Mouse (Mus musculus) liver, embryonic 11.5 days (tissue): ENCODE measurements around the gene Dzip1l. TPM values are rescaled to one million over a fixed set of nuclear protein-coding genes. Genes with fewer than 3 reads are reported as not detected.
"Not testable (repeated sequence)": the region's sequence is repeated elsewhere in the genome, so short reads cannot be mapped to it uniquely, and the experiment has no call there.

Experiments used
- ATAC-seq: fragments of 200-750 bp; cut with Nextera tagmentation; replicated peaks from 2 replicates; pipeline ENCODE4 v1.8.0; 2017; ENCODE audit warnings: moderate number of reproducible peaks, mild to moderate bottlenecking, moderate TSS enrichment, moderate library complexity; ENCODE audit not compliant: low FRiP score
- DNase-seq: peaks from one replicate; pipeline ENCODE4 v3.0.0-alpha.2; 2017; ENCODE audit warnings: low spot score
- H3K27ac ChIP-seq: fragments of 300-500 bp; sonication (generic); 2 replicates; pipeline ENCODE4 v1.5.1; 2014; ENCODE audit warnings: mild to moderate bottlenecking, low read depth, low read length, control low read depth
- H3K27me3 ChIP-seq: fragments of 300-500 bp; sonication (generic); replicated peaks from 2 replicates; pipeline ENCODE4 v1.6.1; 2014; ENCODE audit warnings: low read length, mixed read lengths; ENCODE audit not compliant: control insufficient read depth, insufficient read depth
- H3K36me3 ChIP-seq: fragments of 300-500 bp; sonication (generic); 2 replicates; pipeline ENCODE4 v1.6.1; 2014; ENCODE audit warnings: mild to moderate bottlenecking, low read length, moderate library complexity, mixed read lengths; ENCODE audit not compliant: control insufficient read depth, insufficient read depth
- H3K4me1 ChIP-seq: fragments of 300-500 bp; sonication (generic); replicated peaks from 2 replicates; pipeline ENCODE4 v1.6.1; 2014; ENCODE audit warnings: low read length, mixed read lengths; ENCODE audit not compliant: control insufficient read depth, insufficient read depth
- H3K4me2 ChIP-seq: fragments of 300-500 bp; sonication (generic); 2 replicates; pipeline ENCODE4 v1.6.1; 2014; ENCODE audit warnings: mild to moderate bottlenecking, control low read depth, moderate library complexity
- H3K4me3 ChIP-seq: fragments of 300-500 bp; sonication (generic); 2 replicates; pipeline ENCODE4 v1.5.1; 2014; ENCODE audit warnings: low read depth, low read length, control low read depth
- H3K9ac ChIP-seq: fragments of 300-500 bp; sonication (generic); 2 replicates; pipeline ENCODE4 v1.6.1; 2014; ENCODE audit warnings: low read depth, low read length, control low read depth
- H3K9me3 ChIP-seq: fragments of 300-500 bp; sonication (generic); 2 replicates; pipeline ENCODE4 v1.6.1; 2016; ENCODE audit warnings: low read length, inconsistent platforms, mixed read lengths; ENCODE audit not compliant: control insufficient read depth
- WGBS: fragments of 180-500 bp; shearing (Covaris S2); extraction: QIAGEN DNeasy Blood & Tissue Kit; methylation state at CpG from one replicate; pipeline ENCODE4 v1.1.7; 2014; 5-methylcytosine and 5-hydroxymethylcytosine counted together
- polyA plus RNA-seq: library from polyadenylated mRNA; unstranded; fragments of >200 nt; fragmentation: Nextera tagmentation; extraction: Ambion mirVana; gene quantifications from 2 replicates; pipeline ENCODE4 v1.2.1, GENCODE M21; 2014

Dzip1l gene
- polyA plus RNA-seq: 5.0 and 6.2 TPM in 2 replicates

DNA sequence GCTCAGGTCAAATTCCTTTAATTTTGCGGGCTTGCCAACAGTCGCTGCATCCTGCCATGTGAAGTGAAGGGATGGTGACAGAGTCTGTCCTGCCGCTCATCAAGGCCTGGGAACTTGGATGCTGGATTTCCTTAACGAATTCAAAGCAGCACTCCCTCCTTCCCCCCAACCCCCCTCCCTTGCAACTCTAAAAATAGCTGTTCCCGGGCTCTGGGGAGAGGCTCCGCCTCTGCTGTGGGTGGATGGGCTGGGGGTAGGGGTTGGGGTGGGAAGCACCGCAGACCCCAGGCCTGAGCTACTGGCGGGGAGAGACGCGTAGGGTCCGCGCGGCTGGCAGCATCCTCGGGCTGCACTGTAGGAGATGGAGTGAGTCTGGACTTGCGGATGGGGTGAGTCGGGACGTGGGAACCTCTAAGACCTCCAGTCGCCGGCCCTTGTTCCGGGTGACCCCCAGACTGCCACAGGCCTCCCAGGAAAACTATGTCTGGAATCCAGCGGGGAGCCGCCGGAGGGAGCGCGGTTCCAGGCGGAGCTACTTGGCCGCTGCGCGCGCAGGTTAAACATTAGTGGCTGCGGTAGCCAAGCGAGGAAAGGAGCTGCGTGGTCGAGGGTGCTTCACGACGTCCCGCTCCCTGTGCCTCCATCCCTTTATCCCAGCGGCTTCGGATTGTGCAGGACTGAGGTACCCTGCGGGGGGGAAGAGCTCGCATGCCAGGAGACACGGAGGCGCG, at the start of gene Dzip1l:
TSS of gene Dzip1l (plus strand) at position 216 of the 731 bp plus-strand sequence.
- ATAC-seq: peak; percentile 78
- H3K9ac ChIP-seq: peak within 1 kb of the TSS; percentile 68
- peak; percentile 67 for DNase-seq
- H3K4me3 ChIP-seq: peak within 1 kb of the TSS; percentile 63
- no peaks in the 10 kb centered on the region for H3K36me3 ChIP-seq
- H3K4me2 ChIP-seq: peak within 1 kb of the TSS; percentile 83
- WGBS: 2% methylated on average over 44 of the region's 44 CpGs
- H3K9me3 ChIP-seq: no peaks in the 10 kb centered on the region
- peak within 1 kb of the TSS; percentile 30 for H3K27ac ChIP-seq
- no peaks in the 10 kb centered on the region for H3K27me3 ChIP-seq
- peaks cover 3% of the 10 kb centered on the region; the same call in 1 of the 2 replicates for H3K4me1 ChIP-seq

DNA sequence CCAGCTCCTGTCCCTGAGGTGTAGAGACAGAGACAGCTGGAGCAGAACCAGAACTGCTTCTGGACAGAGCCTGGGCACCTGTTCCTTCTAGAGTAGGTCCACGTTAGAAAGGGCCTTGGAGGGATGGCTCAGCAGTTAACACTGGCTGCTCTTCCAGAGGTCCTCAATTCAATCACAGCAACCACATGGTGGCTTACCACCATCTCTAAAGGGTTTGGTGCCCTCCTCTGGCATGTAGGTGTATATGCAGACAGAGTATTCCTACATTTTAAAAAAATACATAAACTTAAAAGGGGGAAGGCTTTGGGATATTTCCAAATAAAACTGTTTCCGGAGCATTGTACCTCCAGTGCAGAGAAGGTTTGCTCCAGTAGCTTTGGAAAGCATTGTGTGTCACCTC, 48.6 kb upstream of the Dzip1l start:
- no peak overlapping the region for H3K4me3 ChIP-seq
- peaks cover 27% of the 10 kb centered on the region for H3K36me3 ChIP-seq
- no peaks in the 10 kb centered on the region for H3K27me3 ChIP-seq
- H3K9me3 ChIP-seq: no peaks in the 10 kb centered on the region
- no peak for ATAC-seq
- H3K4me1 ChIP-seq: peaks cover 9% of the 10 kb centered on the region
- WGBS: 51% methylated on average over 2 of the region's 2 CpGs
- no peak for DNase-seq
- H3K4me2 ChIP-seq: no peak overlapping the region
- no peak overlapping the region for H3K9ac ChIP-seq
- no peak overlapping the region for H3K27ac ChIP-seq

DNA sequence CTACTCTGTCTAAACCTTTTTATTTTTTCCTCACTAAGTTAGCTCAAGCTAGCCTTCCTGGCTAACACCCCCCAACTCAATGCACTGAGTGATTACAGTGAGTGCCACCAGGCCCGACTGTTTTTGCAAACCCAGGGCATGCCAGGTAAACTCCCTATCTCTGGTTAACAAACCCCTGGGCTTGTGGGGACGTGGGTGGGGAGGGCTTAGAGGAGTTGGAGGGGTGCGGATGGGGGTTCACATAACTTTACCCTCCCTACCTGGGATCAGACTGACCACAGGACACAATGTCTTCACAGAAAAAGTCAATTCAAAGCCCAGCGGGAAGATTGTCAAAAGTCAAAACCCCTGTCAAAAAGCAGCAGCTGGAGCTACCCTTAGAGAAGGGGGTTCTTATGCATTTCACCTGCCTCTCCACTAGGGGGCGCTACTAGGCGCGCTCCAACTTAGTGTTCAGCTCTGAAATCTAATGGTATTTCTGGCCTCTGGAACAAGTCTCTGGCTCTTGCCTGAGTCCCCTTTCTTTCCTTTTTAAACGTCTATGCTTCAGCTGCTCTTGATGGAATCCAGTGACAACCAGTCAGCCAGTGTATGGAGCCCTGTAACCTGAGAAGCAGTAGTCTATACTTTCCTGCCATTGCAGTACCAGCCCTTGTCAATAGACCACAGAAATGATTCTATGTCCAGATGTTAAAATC, 41.6 kb upstream of the Dzip1l start:
- Histone ChIP-seq H3K36me3 (peaks cover 13% of the 10 kb centered on the region), H3K9me3 (no peaks in the 10 kb centered on the region), H3K4me1 (no peaks in the 10 kb centered on the region), H3K4me2 (no peak overlapping the region), H3K9ac (no peak overlapping the region), H3K27ac (no peak overlapping the region), H3K4me3 (no peak overlapping the region), H3K27me3 (no peaks in the 10 kb centered on the region)
- WGBS: 26% methylated on average over 8 of the region's 8 CpGs
- ATAC-seq (peak; percentile 49; the same call in 1 of the 2 replicates), DNase-seq (peak; percentile 53)

DNA sequence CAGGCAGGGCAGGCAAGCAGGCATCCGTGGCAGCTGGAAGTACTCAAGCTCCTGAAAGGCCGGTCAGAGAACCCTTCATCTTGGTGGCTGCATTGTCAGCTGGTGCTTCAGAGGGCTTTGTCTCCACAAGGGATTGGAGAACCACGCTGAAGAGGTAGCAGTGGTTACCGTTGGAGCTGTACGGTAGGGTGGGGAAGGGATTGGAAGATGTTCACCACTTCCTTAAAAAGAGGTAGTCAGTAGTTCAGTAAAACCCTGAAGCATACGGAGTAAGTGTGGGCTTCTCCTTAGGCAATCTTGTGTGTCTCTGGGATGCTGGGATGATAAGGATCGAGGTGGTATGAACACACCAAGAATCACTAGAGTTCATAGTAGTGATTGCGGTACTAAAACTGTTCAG, 38.2 kb upstream of the Dzip1l start:
- no peaks in the 10 kb centered on the region for H3K9me3 ChIP-seq
- no peak overlapping the region for H3K4me2 ChIP-seq
- H3K27me3 ChIP-seq: no peaks in the 10 kb centered on the region
- H3K9ac ChIP-seq: no peak overlapping the region
- H3K4me3 ChIP-seq: no peak overlapping the region
- no peaks in the 10 kb centered on the region for H3K36me3 ChIP-seq
- ATAC-seq (no peak), DNase-seq (no peak)
- H3K27ac ChIP-seq: no peak overlapping the region
- no peaks in the 10 kb centered on the region for H3K4me1 ChIP-seq
- 56% methylated on average over 8 of the region's 8 CpGs for WGBS

DNA sequence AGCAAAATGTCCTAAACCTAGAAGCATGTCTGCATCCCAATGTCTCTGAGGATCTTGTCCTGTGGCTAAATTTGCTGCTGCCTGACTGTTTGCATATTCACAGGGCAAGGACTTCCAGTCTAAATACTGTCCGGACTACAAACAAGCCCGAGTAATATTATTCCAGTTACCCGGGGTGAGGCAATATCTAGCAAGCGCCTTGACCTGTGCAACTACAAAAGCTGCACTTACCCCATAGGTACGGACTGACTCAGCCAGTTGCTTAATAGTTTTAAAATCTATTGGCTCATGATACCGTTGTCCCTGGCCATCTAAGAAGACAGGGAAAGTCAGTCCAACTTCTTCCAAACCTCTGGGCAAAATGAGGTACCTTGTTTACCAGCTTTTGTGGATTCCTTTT, 30.2 kb upstream of the Dzip1l start:
- not testable (repeated sequence) for DNase-seq, H3K27me3 ChIP-seq, ATAC-seq, H3K27ac ChIP-seq, H3K9me3 ChIP-seq, H3K4me2 ChIP-seq, H3K9ac ChIP-seq, H3K36me3 ChIP-seq, H3K4me1 ChIP-seq, H3K4me3 ChIP-seq
- 86% methylated on average over 6 of the region's 6 CpGs for WGBS

DNA sequence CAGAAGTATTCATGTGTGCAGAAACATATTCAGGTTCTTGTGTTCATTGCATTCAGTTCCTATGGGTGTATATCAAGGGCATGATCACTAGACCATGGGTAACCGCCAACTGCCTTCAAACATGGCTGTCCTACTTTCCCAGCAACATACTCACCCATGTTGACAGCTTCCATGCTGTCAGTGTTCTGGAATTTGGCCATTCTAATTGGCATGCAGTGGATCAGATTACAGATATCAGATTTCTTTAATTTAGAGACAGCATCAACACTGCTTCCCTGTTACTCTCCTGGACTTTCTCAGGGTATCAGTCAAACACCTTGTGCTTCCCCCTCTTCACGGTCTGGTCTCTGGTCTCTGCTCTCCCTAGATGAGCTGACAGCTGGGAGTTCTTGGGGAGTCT, 25.7 kb upstream of the Dzip1l start:
- WGBS: 78% methylated on average over 2 of the region's 2 CpGs
- no peak overlapping the region for H3K27ac ChIP-seq
- H3K9ac ChIP-seq: no peak overlapping the region
- no peak overlapping the region for H3K4me2 ChIP-seq
- no peak overlapping the region for H3K4me3 ChIP-seq
- H3K27me3 ChIP-seq: no peaks in the 10 kb centered on the region
- no peaks in the 10 kb centered on the region for H3K4me1 ChIP-seq
- DNase-seq: no peak
- no peak for ATAC-seq
- no peaks in the 10 kb centered on the region for H3K9me3 ChIP-seq
- no peaks in the 10 kb centered on the region for H3K36me3 ChIP-seq

DNA sequence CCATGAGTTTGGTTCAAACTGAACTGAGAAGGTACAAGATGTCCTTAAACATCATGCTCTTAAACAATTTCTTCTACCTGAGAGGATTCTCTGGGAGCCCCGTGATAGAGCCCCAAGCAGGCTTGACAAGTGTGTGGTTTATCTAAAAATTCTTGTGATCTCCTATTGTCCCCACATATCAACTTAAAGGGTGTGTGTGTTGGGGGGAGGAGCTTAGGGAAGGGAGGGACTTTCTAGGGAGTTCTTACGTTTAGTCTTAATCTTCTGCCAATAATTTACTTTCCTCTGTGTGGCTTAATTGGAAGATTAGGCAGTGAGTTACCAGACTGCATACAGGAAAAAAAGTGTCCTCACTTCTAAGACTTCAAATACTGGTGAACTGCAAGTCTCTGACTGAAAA, 17.1 kb upstream of the Dzip1l start, which contains the start of gene A4gnt:
TSS of gene A4gnt (plus strand) at position 301 of the 400 bp plus-strand sequence.
- H3K9me3 ChIP-seq: no peaks in the 10 kb centered on the region
- ATAC-seq: no peak
- H3K4me3 ChIP-seq: no peak within 1 kb of the TSS
- H3K36me3 ChIP-seq: no peaks in the 10 kb centered on the region; the same call in 1 of the 2 replicates
- no peak within 1 kb of the TSS for H3K9ac ChIP-seq
- no peaks in the 10 kb centered on the region for H3K27me3 ChIP-seq
- H3K4me1 ChIP-seq: no peaks in the 10 kb centered on the region
- 29% methylated on average over 2 of the region's 2 CpGs for WGBS
- DNase-seq: no peak
- H3K27ac ChIP-seq: no peak within 1 kb of the TSS
- no peak within 1 kb of the TSS for H3K4me2 ChIP-seq

DNA sequence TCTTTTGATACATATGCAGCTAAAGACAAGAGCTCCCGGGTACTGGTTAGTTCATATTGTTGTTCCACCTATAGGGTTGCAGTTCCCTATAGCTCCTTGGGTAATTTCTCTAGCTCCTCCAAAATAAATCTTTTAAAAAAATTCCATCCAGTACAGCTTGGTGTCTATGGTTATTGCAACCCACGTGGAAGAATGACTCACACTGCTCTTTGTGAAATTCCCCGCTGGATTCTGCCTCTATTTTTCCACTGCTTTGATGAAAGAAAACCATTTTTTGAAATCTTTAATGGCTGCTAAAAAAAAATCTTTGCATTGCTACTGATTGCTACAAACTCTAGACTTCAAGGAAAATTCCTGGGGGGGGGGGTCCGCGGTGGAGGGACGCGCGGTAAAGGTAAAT, 9.6 kb upstream of the Dzip1l start:
- ATAC-seq: no peak
- no peaks in the 10 kb centered on the region for H3K4me1 ChIP-seq
- H3K27ac ChIP-seq: no peak overlapping the region
- H3K9me3 ChIP-seq: no peaks in the 10 kb centered on the region
- H3K27me3 ChIP-seq: no peaks in the 10 kb centered on the region
- no peaks in the 10 kb centered on the region for H3K36me3 ChIP-seq
- no peak overlapping the region for H3K4me2 ChIP-seq
- DNase-seq: no peak
- WGBS: 89% methylated on average over 7 of the region's 8 CpGs
- H3K4me3 ChIP-seq: no peak overlapping the region
- H3K9ac ChIP-seq: no peak overlapping the region
